Mouse (Mus musculus): ENCODE data around the gene Gm17018.

DNA sequence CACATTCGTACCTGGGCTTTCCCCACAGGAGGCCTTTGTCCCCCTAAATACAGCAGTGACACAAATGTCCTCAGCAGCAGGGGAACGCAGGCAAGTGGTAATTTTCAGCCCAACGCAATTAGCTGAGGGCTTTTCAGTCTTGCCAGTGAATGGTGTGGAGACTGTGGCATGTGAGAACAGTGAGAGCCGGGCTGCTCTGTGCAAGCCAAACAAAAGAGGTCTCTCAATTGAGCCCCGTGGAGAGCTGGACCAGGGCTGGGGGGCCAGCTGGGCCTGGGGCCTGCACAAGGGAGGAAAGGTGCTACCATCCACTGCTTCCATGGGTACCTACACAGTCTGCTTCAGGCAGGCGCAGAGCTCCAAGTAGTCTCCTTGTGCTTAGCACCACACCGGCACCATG is 47.1 kb downstream of the Gm17018 start:
- TF ChIP-seq MAX (IDR thresholded peaks at IDR 0.05) (no peak), CEBPB (IDR thresholded peaks at IDR 0.05; ENCODE audit: low read depth) (no peak), CTCF (IDR thresholded peaks at IDR 0.05; ENCODE audit: control insufficient read depth, insufficient read depth, insufficient read length) (no peak), USF1 (IDR thresholded peaks at IDR 0.05; ENCODE audit: low read depth) (no peak), MYOG (IDR thresholded peaks at IDR 0.05; ENCODE audit: control insufficient read depth, extremely low read depth, insufficient read length) (no peak), MYOD1 (IDR thresholded peaks at IDR 0.05; ENCODE audit: control insufficient read depth, insufficient read length, low read depth) (no peak), FOSL1 (IDR thresholded peaks at IDR 0.05; ENCODE audit: insufficient read depth, low read length, poor library complexity, severe bottlenecking) (no peak)

Measured in C2C12 (cell line).